Mouse (Mus musculus): Measurements from ENCODE around the gene Slf1. TPM values are rescaled to one million over a fixed set of nuclear protein-coding genes. Genes with fewer than 3 reads are reported as not detected.

Slf1 gene
- total RNA-seq (2021): 10 to 100 TPM; 25.0 to 26.8 TPM
- long read RNA-seq, experiment 1, transcript Slf1-201 (21 exons, 3,747 nt): major isoform, 6 of 17 reads
- long read RNA-seq, experiment 1, partial matches to known transcripts: 4 of 17 reads
- long read RNA-seq, experiment 1, other reads (novel, unspliced or antisense): 7 of 17 reads
- long read RNA-seq, experiment 2, partial matches to known transcripts: 0 of 7 reads
- long read RNA-seq, experiment 2, other reads (novel, unspliced or antisense): 6 of 7 reads

GRCm38 (mm10) chr13:77134931-77135620, at the start of gene Slf1, which contains the start of gene 2210408I21Rik:
Gene Slf1, minus strand, starts transcription at chr13:77135473.
Gene 2210408I21Rik, plus strand, starts transcription at chr13:77135540.
- DNase-seq: peak; percentile 92 to 94

DNA sequence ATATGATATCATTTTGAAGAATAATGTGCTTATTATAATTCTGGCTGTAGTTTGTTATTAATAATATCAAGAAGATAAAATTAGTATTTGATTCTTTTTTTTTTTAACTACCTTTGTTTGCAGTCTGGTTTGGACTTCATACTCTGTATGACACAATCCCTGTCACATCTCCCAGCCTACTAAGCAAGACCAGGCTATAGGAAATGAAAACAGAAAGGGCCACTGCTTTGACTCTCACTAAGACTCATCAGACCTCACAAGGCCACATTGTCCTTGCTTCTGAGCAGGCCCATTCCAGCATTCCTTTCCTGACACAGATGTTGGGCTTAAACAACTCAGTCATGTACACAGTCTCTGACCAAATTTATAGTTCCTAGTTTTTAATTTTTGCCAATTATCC, 42.7 kb upstream of the Slf1 start:
- no peak for DNase-seq

GRCm38 (mm10) chr13:77140890-77141289, 5.6 kb upstream of the Slf1 start:
- no peak for DNase-seq

DNA sequence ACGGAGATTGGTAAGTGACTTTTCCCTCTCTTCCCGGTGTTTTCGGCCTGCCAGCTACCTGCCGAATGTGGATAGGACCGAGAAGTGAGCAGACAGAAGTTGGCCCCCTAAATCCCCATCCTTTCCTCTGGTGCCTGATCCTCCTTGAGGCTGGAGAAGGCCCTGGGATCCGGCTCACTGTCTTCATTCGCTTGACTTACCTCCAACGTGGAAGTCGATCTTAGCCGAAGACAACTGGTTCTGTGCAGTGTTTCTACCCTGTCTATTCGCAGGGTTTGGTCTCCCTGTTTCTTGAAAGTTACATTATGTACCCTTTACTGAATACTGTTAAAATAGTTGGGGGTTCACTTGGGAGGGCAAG, 328 bp upstream of the Slf1 start:
- DNase-seq: no peak

GRCm38 (mm10) chr13:77131132-77131531, 4.1 kb downstream of the Slf1 start:
- DNase-seq: peak; percentile 6 to 13

DNA sequence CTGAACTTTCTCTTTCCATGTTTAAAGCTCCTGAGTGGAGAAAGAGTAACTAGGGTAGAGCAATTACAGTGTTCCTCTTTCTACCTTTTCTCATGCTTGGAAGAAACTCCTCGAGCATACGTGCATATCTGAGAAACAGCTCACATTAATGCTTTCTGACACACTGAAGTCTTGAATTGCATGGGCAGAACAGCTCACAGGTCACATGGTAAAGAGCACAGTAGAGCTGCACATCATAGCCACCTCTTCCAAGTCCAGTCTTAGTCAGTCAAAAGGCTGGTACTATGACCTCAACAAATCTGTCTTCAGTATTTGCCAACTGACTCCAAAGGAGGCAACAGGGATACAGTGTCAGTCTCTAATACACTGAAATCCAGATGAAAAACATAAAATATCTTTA, 7.0 kb downstream of the Slf1 start:
- DNase-seq: no peak

- no peak for DNase-seq
These were observed 10.1 kb downstream of the Slf1 start for GRCm38 (mm10) chr13:77125159-77125558.

DNA sequence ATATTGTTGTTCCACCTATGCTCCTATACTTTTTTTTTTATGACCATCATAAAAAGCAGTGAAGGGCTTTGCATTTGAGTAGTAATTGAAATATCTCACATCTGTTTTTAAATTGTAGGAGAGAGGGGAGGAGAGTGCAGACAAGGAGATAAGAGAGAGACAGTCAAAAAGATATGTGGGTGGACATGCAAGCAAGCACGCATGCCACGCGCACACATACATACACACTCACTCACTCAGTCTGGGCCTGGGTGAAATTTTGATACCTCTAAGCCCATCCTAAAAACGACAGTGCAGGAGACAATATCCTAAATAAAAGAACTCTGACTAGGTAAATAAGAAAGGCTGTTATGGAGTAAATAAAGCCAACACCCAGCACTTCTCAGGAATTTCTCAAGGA, 16.6 kb downstream of the Slf1 start:
- DNase-seq: no peak

DNA sequence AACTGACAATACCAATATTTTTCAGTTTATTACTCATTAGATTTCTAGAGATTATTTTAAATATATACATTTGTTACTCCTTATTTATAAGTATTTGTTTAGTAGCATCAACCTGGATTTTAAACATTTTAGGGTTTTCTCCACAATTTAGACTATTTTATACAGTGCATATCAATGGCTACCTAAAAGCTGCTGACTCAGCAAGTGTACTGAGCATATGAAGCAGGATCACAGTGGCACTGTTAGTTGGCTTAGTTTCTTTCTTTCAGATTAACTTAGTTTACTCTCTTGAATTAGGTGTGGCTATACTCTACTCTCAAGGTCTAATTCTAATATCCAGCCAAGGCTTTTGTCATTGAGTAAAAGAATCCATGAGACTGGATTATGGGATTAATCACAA, 27.5 kb downstream of the Slf1 start:
- DNase-seq: no peak

GRCm38 (mm10) chr13:77092876-77093275, 42.4 kb downstream of the Slf1 start:
- DNase-seq: peak; percentile 5 to 47

DNA sequence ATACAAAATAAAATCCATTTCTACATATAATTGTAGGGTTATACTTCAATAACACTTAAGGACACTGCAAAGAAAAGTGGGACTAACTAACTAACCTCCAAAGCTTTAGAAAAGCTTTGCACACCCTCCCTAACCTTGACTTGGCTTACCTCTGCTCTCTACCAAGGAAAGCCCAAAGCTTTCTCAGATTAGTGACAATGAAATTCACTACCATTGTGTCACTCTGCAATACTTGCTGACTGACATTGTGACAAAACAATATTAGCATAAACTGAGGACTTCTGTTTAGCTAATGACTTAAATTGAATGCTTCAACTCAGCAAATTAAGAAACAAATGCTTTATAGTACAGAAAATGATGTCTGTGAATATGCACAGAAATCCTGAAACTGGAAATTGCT, 63.2 kb downstream of the Slf1 start:
- no peak for DNase-seq

- no peak for DNase-seq
These were observed 66.4 kb downstream of the Slf1 start for GRCm38 (mm10) chr13:77068847-77069246.

GRCm38 (mm10) chr13:77063221-77063620, 72.1 kb downstream of the Slf1 start:
- no peak for DNase-seq

- DNase-seq: no peak
These were observed 85.5 kb downstream of the Slf1 start for GRCm38 (mm10) chr13:77049736-77050135.

- no peak for DNase-seq
These were observed 86.8 kb downstream of the Slf1 start for GRCm38 (mm10) chr13:77048461-77048860.

DNA sequence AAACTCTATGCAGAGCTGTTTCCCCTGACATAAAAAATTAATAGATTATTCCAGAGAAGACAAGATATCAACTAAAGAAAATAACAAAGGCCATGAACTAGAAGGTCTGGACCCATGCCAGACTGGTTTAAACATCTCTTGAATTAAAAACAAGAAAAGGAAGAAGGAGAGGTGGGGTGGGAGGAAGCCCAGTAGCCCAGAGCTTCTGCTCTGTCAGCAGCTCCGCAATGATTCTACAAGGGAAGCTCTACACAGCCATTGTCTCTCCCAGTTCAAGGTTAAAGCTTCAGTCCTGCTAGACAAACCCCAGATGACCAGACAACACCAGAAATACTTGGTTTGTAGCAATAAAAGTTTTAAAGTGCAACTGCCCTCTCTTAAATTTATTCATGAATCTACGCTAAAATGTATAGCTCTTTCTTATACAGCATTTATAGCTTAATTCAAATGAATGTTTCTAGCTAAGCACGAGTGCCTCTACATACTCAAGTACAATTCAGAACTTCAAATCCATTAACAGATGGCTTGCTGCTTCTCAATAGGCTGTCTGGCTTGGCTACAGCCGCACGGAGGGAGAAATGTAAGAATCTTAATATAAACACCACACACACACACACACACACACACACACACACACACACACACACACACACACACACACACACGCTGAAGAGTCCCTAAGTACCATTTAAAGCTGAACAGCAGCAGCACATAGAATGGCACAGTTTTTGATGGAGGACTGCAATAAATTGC, 87.9 kb downstream of the Slf1 start:
- peak; percentile 6 to 8 for DNase-seq

DNA sequence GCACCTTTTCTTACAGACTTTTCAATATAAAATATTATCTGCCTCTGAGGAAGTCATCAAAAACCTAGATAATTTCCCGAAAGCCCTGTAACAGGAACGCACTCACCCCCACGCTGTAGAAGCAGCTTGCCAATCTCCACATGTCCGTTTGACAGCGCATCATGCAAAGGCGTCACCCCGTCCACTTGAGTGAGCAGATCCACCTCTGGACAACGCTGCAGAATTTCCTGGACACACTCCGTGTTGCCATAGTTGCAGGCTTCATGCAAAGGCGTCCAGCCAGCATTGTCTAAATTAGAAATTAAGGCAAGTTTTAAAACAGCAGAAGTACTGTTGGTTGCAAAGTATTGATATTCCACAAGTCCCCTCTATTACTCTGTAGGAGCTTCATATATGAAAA, 88.9 kb downstream of the Slf1 start:
- DNase-seq: peak in 1 of 2 experiments; percentile 6

DNA sequence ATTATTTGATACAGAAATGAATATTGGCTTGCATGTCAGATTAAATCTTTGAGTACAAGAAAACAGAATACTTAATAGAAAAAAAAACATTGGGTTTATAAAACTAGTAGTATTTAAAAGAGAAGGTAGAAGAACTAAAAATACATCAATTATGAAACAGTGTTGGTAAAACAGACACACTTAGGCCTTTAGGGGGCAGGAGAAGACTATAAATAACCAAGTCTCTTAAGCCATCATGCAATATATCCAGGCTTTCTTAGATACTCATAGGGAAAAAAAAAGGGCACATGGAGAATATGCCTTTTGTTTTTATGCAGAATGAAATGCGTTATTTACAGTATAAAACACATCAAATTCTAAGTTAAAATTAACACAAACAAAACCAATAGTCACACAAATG, 89.9 kb downstream of the Slf1 start:
- DNase-seq: peak in 1 of 2 experiments; percentile 33

- DNase-seq: no peak
These were observed 91.9 kb downstream of the Slf1 start for GRCm38 (mm10) chr13:77043375-77043774.

DNA sequence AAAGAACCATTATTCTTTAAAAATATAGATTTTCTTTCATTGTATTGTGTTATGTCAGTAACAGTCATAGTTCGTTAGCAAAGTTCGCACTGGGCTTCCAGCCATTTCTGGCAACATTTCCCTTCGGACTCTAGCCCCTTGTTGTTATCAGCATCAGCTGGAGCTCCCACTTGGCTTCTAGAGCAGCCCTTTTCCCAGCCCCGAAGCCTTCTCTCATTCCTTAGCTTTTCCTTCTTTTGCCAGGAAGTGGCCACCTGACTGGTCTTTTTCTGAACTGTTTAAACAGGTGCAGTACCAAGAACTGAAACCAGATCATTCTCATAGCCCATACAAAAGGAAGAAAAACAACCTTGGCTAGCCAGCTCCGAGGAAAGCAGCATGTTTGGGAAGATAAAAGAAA, 105.7 kb downstream of the Slf1 start:
- DNase-seq: peak; percentile 7 to 16

DNA sequence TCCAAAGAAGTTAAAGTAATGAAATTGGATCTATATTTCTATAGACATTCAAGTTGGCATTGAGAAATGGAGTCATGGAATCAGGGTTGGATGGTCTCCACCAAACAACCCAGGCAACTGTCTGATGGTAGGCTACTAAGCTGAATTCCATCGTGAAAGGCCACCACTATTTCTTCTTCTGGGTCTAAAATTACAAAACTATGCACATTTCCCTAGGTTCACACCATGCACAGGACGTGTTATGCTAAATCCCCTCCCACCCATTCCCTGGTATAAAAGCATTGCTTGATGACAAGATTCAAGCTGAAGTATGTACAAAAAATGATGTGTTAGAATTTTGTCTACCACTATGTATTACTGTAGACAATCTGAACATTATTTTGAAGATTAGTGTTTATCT, 116.4 kb downstream of the Slf1 start:
- no peak for DNase-seq

GRCm38 (mm10) chr13:77003684-77004083, 131.6 kb downstream of the Slf1 start:
- DNase-seq: no peak

- DNase-seq: no peak
These were observed 132.6 kb downstream of the Slf1 start for GRCm38 (mm10) chr13:77002628-77003027.

Data from heart, adult 18-20 months (tissue).